Mouse (Mus musculus) stomach, postnatal 0 days (tissue): ENCODE measurements around the gene Fen1. TPM values are rescaled to one million over a fixed set of nuclear protein-coding genes. Genes with fewer than 3 reads are reported as not detected.

ENCODE experiments used
- ATAC-seq: fragments of 200-750 bp; cut with Nextera tagmentation; 2 replicates; pipeline ENCODE4 v1.8.0; 2017; ENCODE audit not compliant: low FRiP score, low TSS enrichment
- DNase-seq: peaks from one replicate; pipeline ENCODE4 v3.0.0-alpha.2; 2016; ENCODE audit warnings: low spot score
- H3K27ac ChIP-seq: fragments of 300-500 bp; sonication (generic); replicated peaks from 2 replicates; pipeline ENCODE4 v1.5.1; 2014; ENCODE audit warnings: mild to moderate bottlenecking, control low read depth
- H3K27me3 ChIP-seq: fragments of 300-500 bp; sonication (generic); 2 replicates; pipeline ENCODE4 v1.6.1; 2014; ENCODE audit warnings: low read length; ENCODE audit not compliant: control insufficient read depth, insufficient read depth
- H3K36me3 ChIP-seq: fragments of 300-500 bp; sonication (generic); 2 replicates; pipeline ENCODE4 v1.6.1; 2014; ENCODE audit warnings: low read length, mixed read lengths; ENCODE audit not compliant: control insufficient read depth, insufficient read depth
- H3K4me1 ChIP-seq: fragments of 300-500 bp; sonication (generic); replicated peaks from 2 replicates; pipeline ENCODE4 v1.6.1; 2014; ENCODE audit warnings: antibody characterized with exemption; ENCODE audit not compliant: control insufficient read depth, insufficient read depth
- H3K4me2 ChIP-seq: fragments of 300-500 bp; sonication (generic); replicated peaks from 2 replicates; pipeline ENCODE4 v1.6.1; 2014; ENCODE audit warnings: low read depth, mild to moderate bottlenecking, control low read depth, moderate library complexity
- H3K4me3 ChIP-seq: fragments of 300-500 bp; sonication (generic); 2 replicates; pipeline ENCODE4 v1.5.1; 2014; ENCODE audit warnings: low read depth, low read length, control low read depth
- H3K9ac ChIP-seq: fragments of 300-500 bp; sonication (generic); 2 replicates; pipeline ENCODE4 v1.6.1; 2014; ENCODE audit warnings: mild to moderate bottlenecking, low read length, control low read depth, mixed read lengths
- H3K9me3 ChIP-seq: fragments of 300-500 bp; sonication (generic); 2 replicates; pipeline ENCODE4 v1.6.1; 2016; ENCODE audit warnings: low read length; ENCODE audit not compliant: control insufficient read depth
- CTCF ChIP-seq: IDR thresholded peaks from 2 replicates; pipeline ENCODE4 v1.5.1; 2016; ENCODE audit warnings: antibody characterized with exemption, low read depth, mild to moderate bottlenecking, moderate library complexity
- EP300 ChIP-seq: optimal IDR thresholded peaks from 2 replicates; pipeline ENCODE3; 2016; ENCODE audit warnings: antibody characterized with exemption
- WGBS: fragments of 180-500 bp; shearing (Covaris S2); extraction: QIAGEN DNeasy Blood & Tissue Kit; methylation state at CpG from one replicate; pipeline ENCODE4 v1.1.7; 2014; 5-methylcytosine and 5-hydroxymethylcytosine counted together
- polyA plus RNA-seq: library from polyadenylated mRNA; unstranded; fragments of >200 nt; fragmentation: Nextera tagmentation; extraction: Ambion mirVana; gene quantifications from 2 replicates; pipeline ENCODE4 v1.2.1, GENCODE M21; 2015

The Fen1 gene
- polyA plus RNA-seq, 1 experiment from 2014 or later, result 29.2 TPM

DNA sequence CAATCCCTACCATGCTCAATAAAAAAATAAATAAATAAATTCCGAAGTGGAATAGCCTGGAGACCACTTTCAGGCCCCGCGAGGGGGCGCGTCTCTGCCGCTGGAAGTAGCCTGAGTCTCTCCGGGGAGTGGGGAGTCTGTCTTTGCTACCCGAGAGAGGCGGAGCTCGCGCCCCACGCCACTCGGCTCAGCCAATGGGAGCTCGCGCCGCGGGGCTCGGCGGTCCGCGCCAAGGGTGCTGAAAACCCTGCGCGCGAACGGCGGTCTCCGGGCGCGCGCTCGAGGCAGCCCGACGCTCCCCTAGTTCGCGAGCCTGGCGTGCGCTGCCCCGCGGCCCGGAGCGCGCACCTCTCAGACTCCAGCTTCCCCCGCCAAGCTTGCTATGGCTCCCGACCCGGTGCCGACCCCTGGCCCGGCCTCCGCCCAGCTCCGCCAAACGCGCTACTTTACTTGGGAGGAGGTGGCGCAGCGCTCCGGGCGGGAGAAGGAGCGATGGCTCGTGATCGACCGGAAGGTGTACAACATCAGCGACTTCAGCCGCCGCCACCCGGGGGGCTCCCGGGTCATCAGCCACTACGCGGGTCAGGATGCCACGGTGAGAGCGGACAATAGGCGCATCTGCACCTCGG is 21.2 kb downstream of the Fen1 start, which contains the start of gene Fads1:
Fads1 (plus strand) TSS at position 219 of the 629 bp plus-strand sequence.
- Histone ChIP-seq H3K9me3 (no peaks in the 10 kb centered on the region), H3K9ac (peak within 1 kb of the TSS; percentile 76), H3K36me3 (peaks cover 11% of the 10 kb centered on the region; the same call in 1 of the 2 replicates), H3K4me1 (peaks cover 2% of the 10 kb centered on the region; the same call in 1 of the 2 replicates), H3K27ac (peak within 1 kb of the TSS; percentile 92), H3K4me2 (peak within 1 kb of the TSS; percentile 78), H3K27me3 (no peaks in the 10 kb centered on the region), H3K4me3 (peak within 1 kb of the TSS; percentile 80)
- WGBS, result under 1% methylated on average over 56 of the region's 70 CpGs
- peak; percentile 92 for ATAC-seq
- DNase-seq, result peak; percentile 90
- no peak for TF ChIP-seq EP300
- peak; percentile 74 for TF ChIP-seq CTCF

DNA sequence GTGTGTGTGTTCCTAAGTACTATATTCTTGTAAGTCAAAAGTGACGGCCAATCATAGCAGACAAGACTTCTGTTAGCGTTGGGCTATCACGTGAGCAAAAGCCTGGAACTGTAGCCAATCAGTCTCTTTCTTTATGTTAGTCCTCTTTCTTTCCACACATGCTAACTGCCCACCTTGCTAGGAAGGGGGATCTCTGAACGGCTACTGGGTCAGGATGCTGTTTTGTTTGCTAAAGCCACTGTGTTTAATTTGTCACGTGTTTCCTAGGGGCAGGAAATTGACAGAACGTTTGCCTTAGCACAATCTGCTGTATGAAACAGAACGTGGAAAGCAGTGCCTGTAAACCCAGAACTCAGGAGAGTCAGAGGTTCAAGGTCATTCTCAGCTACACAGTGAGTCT is 21.8 kb downstream of the Fen1 start:
- H3K4me2 ChIP-seq, result peak overlapping the region; percentile 78
- peaks cover 2% of the 10 kb centered on the region; the same call in 1 of the 2 replicates for H3K4me1 ChIP-seq
- no peak overlapping the region for H3K27ac ChIP-seq
- ATAC-seq, result no peak
- no peaks in the 10 kb centered on the region for H3K27me3 ChIP-seq
- no peaks in the 10 kb centered on the region for H3K9me3 ChIP-seq
- DNase-seq, result no peak
- peak overlapping the region; percentile 80 for H3K4me3 ChIP-seq
- TF ChIP-seq CTCF (no peak), EP300 (no peak)
- H3K9ac ChIP-seq, result no peak overlapping the region
- WGBS, result 24% methylated on average over 7 of the region's 7 CpGs
- peaks cover 8% of the 10 kb centered on the region; the same call in 1 of the 2 replicates for H3K36me3 ChIP-seq

- Histone ChIP-seq H3K36me3 (peaks cover 4% of the 10 kb centered on the region; the same call in 1 of the 2 replicates), H3K27me3 (no peaks in the 10 kb centered on the region), H3K9ac (no peak overlapping the region), H3K4me3 (no peak overlapping the region), H3K4me1 (peaks cover 2% of the 10 kb centered on the region; the same call in 1 of the 2 replicates), H3K4me2 (no peak overlapping the region), H3K27ac (no peak overlapping the region), H3K9me3 (no peaks in the 10 kb centered on the region)
- 90% methylated on average over 7 of the region's 7 CpGs for WGBS
- TF ChIP-seq EP300, result no peak
- no peak for TF ChIP-seq CTCF
- no peak for ATAC-seq
- DNase-seq, result no peak
Measured at GRCm38 (mm10) chr19:10181225-10181624, 22.7 kb downstream of the Fen1 start.

DNA sequence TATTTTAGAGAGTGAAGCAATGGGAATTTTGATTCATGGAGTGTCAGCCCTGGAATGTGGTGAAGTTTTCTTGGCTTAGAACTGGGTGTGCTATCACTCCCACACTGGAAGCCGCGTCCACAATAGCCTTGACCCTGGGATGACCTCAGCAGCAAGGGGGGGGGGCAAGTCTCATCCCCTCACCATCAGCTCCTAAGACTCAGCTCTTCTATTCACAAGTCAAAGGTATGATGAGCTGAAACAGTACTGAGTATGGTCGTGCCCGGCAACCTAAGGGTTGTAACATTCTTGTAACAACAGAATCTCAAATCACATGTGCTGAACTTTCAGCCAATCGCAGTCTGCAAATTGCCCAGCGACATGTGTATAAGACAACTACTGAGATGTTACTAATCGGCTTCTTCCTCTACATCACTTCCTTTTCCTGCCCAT is 27.0 kb downstream of the Fen1 start:
- H3K27me3 ChIP-seq, result no peaks in the 10 kb centered on the region
- H3K27ac ChIP-seq, result no peak overlapping the region
- no peaks in the 10 kb centered on the region for H3K4me1 ChIP-seq
- WGBS, result 46% methylated on average over 7 of the region's 7 CpGs
- ATAC-seq, result no peak
- no peak overlapping the region for H3K4me3 ChIP-seq
- no peak for TF ChIP-seq EP300
- no peak for TF ChIP-seq CTCF
- no peaks in the 10 kb centered on the region for H3K36me3 ChIP-seq
- no peaks in the 10 kb centered on the region for H3K9me3 ChIP-seq
- no peak for DNase-seq
- no peak overlapping the region for H3K4me2 ChIP-seq
- H3K9ac ChIP-seq, result no peak overlapping the region

DNA sequence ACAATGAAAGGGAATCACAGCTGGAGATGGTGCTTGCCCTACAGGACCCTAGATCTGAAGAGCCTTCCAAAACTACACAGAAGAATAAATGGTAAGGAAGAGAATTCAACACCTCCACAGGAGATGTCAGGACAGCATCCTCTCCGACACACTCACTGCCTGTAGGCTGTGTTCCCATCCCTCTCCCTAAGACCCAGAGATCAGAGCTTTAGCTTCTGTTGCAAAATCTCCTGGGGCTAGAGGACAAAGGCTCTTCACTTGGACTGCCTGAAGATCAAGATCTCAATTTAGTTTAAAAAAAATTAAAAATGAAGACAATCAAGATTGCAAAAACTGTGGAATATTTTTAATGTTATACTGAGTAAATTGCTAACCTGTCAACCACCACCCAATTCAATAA is 27.5 kb downstream of the Fen1 start:
- no peak for DNase-seq
- Histone ChIP-seq H3K9ac (no peak overlapping the region), H3K4me2 (no peak overlapping the region), H3K27ac (no peak overlapping the region), H3K4me1 (no peaks in the 10 kb centered on the region), H3K36me3 (no peaks in the 10 kb centered on the region), H3K4me3 (no peak overlapping the region), H3K27me3 (no peaks in the 10 kb centered on the region), H3K9me3 (no peaks in the 10 kb centered on the region)
- 74% methylated on average over 1 of the region's 1 CpGs for WGBS
- no peak for ATAC-seq
- no peak for TF ChIP-seq EP300
- no peak for TF ChIP-seq CTCF

DNA sequence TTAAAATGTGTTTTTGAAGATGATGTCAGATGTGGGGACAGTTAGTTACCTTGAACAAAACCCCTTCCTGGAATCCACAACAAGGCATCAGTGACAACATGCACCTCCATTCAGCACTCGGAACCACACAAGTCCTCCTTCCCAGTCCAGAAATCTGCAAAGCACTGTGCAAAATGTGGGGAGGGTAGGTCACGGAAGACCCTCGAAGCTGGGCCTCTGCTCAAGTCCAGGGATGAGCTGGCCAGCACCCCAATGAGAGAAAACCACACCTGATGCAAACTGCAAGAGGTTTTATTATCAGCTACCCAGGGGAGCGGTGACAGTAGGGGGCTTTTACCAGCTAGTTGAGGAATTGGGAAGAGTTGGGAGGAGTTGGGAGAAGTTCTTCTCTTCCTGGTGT is 29.0 kb downstream of the Fen1 start:
- DNase-seq, result no peak
- no peaks in the 10 kb centered on the region for H3K27me3 ChIP-seq
- H3K4me2 ChIP-seq, result no peak overlapping the region
- no peak for ATAC-seq
- H3K9ac ChIP-seq, result no peak overlapping the region
- 72% methylated on average over 4 of the region's 4 CpGs for WGBS
- H3K4me1 ChIP-seq, result no peaks in the 10 kb centered on the region
- H3K9me3 ChIP-seq, result no peaks in the 10 kb centered on the region
- TF ChIP-seq CTCF (no peak), EP300 (no peak)
- H3K4me3 ChIP-seq, result no peak overlapping the region
- H3K27ac ChIP-seq, result no peak overlapping the region
- no peaks in the 10 kb centered on the region for H3K36me3 ChIP-seq
